Mouse (Mus musculus) small intestine, adult 2 months (tissue): ENCODE measurements at regions not wholly inside any gene's neighbourhood (a gene's known extent, or its start where the extent isn't known, plus 50 kb on each side); places are given as distances from the start of the nearest gene placed in this dataset.
A peak's percentile ranks its signal among the peaks of the same experiment; 100 is the strongest.

Source experiments
- H3K27ac ChIP-seq: fragments of 200-500 bp; 2 replicates; pipeline ENCODE4 v1.5.1; 2012; ENCODE audit warnings: low read depth, low read length, control low read depth, inconsistent platforms; ENCODE audit not compliant: insufficient read depth
- H3K27me3 ChIP-seq: fragments of 200-500 bp; 2 replicates; pipeline ENCODE4 v1.6.1; 2012; ENCODE audit warnings: mild to moderate bottlenecking, moderate library complexity, low read length, inconsistent platforms; ENCODE audit not compliant: control insufficient read depth, insufficient read depth
- H3K36me3 ChIP-seq: fragments of 200-500 bp; 2 replicates; pipeline ENCODE4 v1.6.1; 2012; ENCODE audit warnings: mild to moderate bottlenecking, low read length, control low read depth, inconsistent platforms; ENCODE audit not compliant: control insufficient read depth, insufficient read depth
- H3K4me1 ChIP-seq: fragments of 200-500 bp; 2 replicates; pipeline ENCODE4 v1.6.1; 2012; ENCODE audit warnings: low read length, inconsistent platforms, mixed read lengths; ENCODE audit not compliant: control insufficient read depth, insufficient read depth, insufficient read length
- H3K4me3 ChIP-seq: fragments of 200-500 bp; 2 replicates; pipeline ENCODE4 v1.5.1; 2012; ENCODE audit warnings: low read depth, mild to moderate bottlenecking, control low read depth, inconsistent platforms, low read length, moderate library complexity
- CTCF ChIP-seq: fragments of 200-500 bp; IDR thresholded peaks from 2 replicates; pipeline ENCODE4 v1.5.1; 2012; ENCODE audit warnings: low read depth, mild to moderate bottlenecking, control low read depth, inconsistent platforms, low read length, moderate library complexity, mixed read lengths; ENCODE audit not compliant: insufficient replicate concordance, insufficient read length; ENCODE audit errors: extremely low read depth
- POLR2A ChIP-seq: fragments of 200-500 bp; IDR thresholded peaks from 2 replicates; pipeline ENCODE4 v1.6.1; 2012; ENCODE audit warnings: low read depth, mild to moderate bottlenecking, control low read depth, inconsistent platforms, low read length, moderate library complexity
- WGBS: fragments of 180-500 bp; shearing (Covaris S2); methylation state at CpG from one replicate; pipeline ENCODE4 v1.1.7; 2018; 5-methylcytosine and 5-hydroxymethylcytosine counted together

DNA sequence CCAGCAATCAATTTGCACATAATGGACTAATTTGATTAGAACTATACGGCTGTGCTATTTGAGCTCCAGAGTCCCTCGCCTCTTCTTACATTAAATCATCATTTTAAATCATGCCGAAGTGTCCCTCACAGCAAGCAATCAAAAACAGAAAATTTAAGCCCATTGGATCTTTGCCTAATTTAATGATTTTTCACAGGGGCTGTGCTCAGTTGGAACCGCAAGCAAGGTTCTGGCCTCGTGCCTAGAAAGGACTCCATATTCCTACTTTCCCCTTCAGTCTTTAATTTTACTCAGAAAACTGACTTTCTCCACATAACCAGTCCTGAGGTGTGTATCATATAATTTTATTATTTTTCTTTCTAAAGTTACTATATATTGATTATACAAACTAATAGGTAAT lies 339.8 kb downstream of the Wdr72 start:
- WGBS: 85% methylated on average over 5 of the region's 5 CpGs
- H3K36me3 ChIP-seq: no peaks in the 10 kb centered on the region
- H3K27me3 ChIP-seq: no peaks in the 10 kb centered on the region
- TF ChIP-seq POLR2A: no peak
- TF ChIP-seq CTCF: no peak
- no peaks in the 10 kb centered on the region for H3K4me1 ChIP-seq
- H3K4me3 ChIP-seq: no peak overlapping the region
- H3K27ac ChIP-seq: no peak overlapping the region

DNA sequence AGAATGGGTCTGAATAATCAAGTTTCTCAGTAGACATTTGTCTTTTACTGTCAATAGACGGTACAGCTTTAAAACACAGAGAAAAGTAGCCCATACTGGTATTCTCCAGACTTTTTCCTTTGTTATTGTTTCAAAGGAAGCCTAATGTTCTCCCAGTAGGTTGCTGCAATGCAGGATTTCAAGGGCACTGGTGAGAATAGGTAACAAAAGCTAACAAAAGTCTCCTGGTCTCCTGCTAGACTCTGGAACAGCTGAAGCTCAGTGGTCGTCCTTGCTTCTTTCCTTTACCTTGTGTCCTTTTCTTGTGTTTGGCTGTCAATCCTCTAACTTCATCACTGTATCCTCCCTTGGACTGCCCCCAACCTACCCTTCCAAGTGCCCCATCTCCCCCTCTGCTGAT lies 350.9 kb downstream of the Wdr72 start:
- no peaks in the 10 kb centered on the region for H3K27me3 ChIP-seq
- H3K36me3 ChIP-seq: no peaks in the 10 kb centered on the region
- no peak overlapping the region for H3K27ac ChIP-seq
- TF ChIP-seq POLR2A (no peak), CTCF (no peak)
- no peak overlapping the region for H3K4me3 ChIP-seq
- no peaks in the 10 kb centered on the region for H3K4me1 ChIP-seq
- WGBS: 56% methylated on average over 2 of the region's 2 CpGs

DNA sequence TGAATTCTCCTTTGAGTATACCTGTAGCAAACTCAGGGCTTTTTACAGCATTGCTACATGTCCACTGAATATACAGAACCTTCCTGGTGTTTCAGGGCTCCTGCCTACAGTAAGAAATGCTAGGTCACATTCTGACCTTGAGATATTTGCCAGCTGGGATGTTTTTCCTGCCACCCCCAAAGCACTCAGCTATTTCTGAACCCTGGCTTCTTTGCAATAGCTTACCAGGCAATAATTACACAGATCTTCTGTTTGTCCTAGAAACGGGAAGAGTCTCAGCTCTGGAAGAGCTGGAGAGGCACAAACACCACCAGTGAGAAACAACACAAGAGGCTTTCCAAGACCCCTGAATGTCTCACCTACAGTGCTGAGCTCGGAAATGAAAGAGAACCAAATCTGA lies 366.7 kb downstream of the Wdr72 start:
- WGBS: 29% methylated on average over 2 of the region's 2 CpGs
- no peaks in the 10 kb centered on the region for H3K4me1 ChIP-seq
- H3K36me3 ChIP-seq: no peaks in the 10 kb centered on the region
- no peaks in the 10 kb centered on the region for H3K27me3 ChIP-seq
- TF ChIP-seq POLR2A: no peak
- TF ChIP-seq CTCF: no peak
- no peak overlapping the region for H3K27ac ChIP-seq
- no peak overlapping the region for H3K4me3 ChIP-seq

- TF ChIP-seq POLR2A: no peak
- no peak for TF ChIP-seq CTCF
Measured at GRCm38 (mm10) chr9:74479273-74479672, 369.1 kb downstream of the Wdr72 start.

DNA sequence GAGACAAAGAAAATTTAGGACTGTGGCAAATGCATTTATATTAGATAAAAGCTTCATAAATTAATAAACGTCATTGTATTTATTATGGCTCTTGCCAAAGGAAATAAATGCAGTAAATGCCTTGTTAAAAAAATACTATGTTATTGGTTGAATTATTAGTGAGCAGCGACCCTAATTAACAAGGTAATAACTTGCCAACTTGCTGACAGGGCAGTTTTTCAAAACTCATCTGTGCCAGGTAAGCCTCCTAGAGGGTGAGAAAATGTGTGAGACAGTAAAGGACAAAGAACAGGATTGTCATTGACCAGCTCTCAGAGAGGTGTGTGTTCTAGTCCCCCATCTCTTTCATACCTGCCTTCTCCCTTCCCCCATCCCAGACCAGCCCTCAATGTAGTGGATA lies 347.8 kb upstream of the Onecut1 start:
- no peak overlapping the region for H3K27ac ChIP-seq
- no peaks in the 10 kb centered on the region for H3K27me3 ChIP-seq
- no peaks in the 10 kb centered on the region for H3K36me3 ChIP-seq
- 73% methylated on average over 2 of the region's 2 CpGs for WGBS
- TF ChIP-seq CTCF: no peak
- TF ChIP-seq POLR2A: no peak
- H3K4me1 ChIP-seq: no peaks in the 10 kb centered on the region
- H3K4me3 ChIP-seq: no peak overlapping the region

More at GRCm38 (mm10) chr9:74479273-74479672, 369.1 kb downstream of the Wdr72 start:
- no peaks in the 10 kb centered on the region for H3K4me1 ChIP-seq
- H3K27me3 ChIP-seq: no peaks in the 10 kb centered on the region
- no peak overlapping the region for H3K4me3 ChIP-seq
- no peaks in the 10 kb centered on the region for H3K36me3 ChIP-seq
- 19% methylated on average over 8 of the region's 8 CpGs for WGBS
- H3K27ac ChIP-seq: no peak overlapping the region

DNA sequence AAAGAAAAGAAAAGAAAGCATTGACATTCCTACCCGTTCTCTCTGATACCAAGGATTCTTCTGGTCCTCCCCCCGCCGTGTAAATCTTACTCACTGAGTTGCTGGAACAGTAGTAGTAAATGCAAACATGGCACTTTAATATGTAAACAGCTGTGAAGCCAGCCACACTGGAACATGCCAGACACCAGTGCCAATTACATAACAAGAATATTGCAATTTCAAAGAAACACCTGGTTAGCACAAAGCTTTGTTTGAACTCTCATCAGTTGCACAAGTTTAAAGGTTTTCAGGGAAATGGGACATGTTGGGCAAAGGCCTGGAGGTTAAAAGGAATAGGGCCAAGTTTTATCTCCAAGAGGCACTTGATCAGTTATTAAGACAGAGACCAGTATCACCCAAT lies 333.2 kb upstream of the Onecut1 start:
- no peaks in the 10 kb centered on the region for H3K4me1 ChIP-seq
- 76% methylated on average over 3 of the region's 3 CpGs for WGBS
- TF ChIP-seq CTCF (no peak), POLR2A (no peak)
- no peaks in the 10 kb centered on the region for H3K27me3 ChIP-seq
- no peak overlapping the region for H3K27ac ChIP-seq
- no peak overlapping the region for H3K4me3 ChIP-seq
- no peaks in the 10 kb centered on the region for H3K36me3 ChIP-seq

- no peaks in the 10 kb centered on the region for H3K27me3 ChIP-seq
- 13% methylated on average over 10 of the region's 10 CpGs for WGBS
- no peaks in the 10 kb centered on the region for H3K36me3 ChIP-seq
- no peak overlapping the region for H3K27ac ChIP-seq
- H3K4me1 ChIP-seq: no peaks in the 10 kb centered on the region
- H3K4me3 ChIP-seq: no peak overlapping the region
- peak; percentile 37; the same call in 1 of the 2 replicates for TF ChIP-seq CTCF
- TF ChIP-seq POLR2A: no peak
Measured at GRCm38 (mm10) chr9:74530317-74530716, 331.4 kb upstream of the Onecut1 start.

DNA sequence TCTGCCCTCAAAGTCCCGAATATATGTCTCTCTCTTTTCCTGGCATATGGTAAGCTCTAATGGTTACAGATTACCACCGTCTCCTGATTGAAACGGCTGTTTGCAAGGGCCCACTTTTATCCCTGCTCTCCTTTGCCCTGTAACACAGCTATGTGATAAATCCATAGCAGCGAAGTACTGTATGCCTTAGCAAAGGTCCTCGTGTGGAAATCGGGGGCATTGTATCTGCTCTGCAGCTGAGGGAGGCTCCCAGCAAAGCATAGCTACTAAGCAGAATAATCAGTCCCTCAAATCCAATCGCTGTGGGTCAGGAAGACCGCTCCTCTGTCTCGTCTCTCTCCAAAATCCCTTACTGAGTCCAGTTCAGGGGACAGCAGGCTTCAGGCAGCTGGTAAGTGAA lies 331.0 kb upstream of the Onecut1 start:
- H3K4me3 ChIP-seq: no peak overlapping the region
- H3K27me3 ChIP-seq: no peaks in the 10 kb centered on the region
- no peaks in the 10 kb centered on the region for H3K4me1 ChIP-seq
- 48% methylated on average over 9 of the region's 9 CpGs for WGBS
- H3K27ac ChIP-seq: no peak overlapping the region
- TF ChIP-seq CTCF: no peak
- TF ChIP-seq POLR2A: no peak
- H3K36me3 ChIP-seq: no peaks in the 10 kb centered on the region
